Mouse (Mus musculus) bone marrow macrophage, adult 2 months (primary cell): ENCODE measurements around the gene Cast. TPM values are rescaled to one million over a fixed set of nuclear protein-coding genes. Genes with fewer than 3 reads are reported as not detected.

ENCODE experiments used
- H3K27ac ChIP-seq: 2 replicates; pipeline ENCODE4 v1.5.1; 2012; ENCODE audit warnings: low read depth, low read length; ENCODE audit not compliant: insufficient read depth
- H3K4me1 ChIP-seq: 2 replicates; pipeline ENCODE4 v1.6.1; 2012; ENCODE audit warnings: low read length; ENCODE audit not compliant: control insufficient read depth, insufficient read depth
- H3K4me3 ChIP-seq: 2 replicates; pipeline ENCODE4 v1.5.1; 2012; ENCODE audit warnings: mild to moderate bottlenecking, low read length, moderate library complexity; ENCODE audit not compliant: insufficient read depth
- CTCF ChIP-seq: IDR thresholded peaks from 2 replicates; pipeline ENCODE4 v1.5.1; 2012; ENCODE audit warnings: low read depth, mild to moderate bottlenecking, low read length, moderate library complexity
- POLR2A ChIP-seq: IDR thresholded peaks from 2 replicates; pipeline ENCODE4 v1.6.1; 2012; ENCODE audit warnings: mild to moderate bottlenecking, low read depth, low read length, borderline replicate concordance
- polyA plus RNA-seq: library from polyadenylated mRNA; stranded (reverse); fragments of >200 nt; gene quantifications from 2 replicates; pipeline ENCODE4 v1.2.4, GENCODE M21; 2012; ENCODE audit not compliant: missing spikeins, insufficient read depth, insufficient read length

Cast gene
- polyA plus RNA-seq, 1 experiment = 133 TPM

DNA sequence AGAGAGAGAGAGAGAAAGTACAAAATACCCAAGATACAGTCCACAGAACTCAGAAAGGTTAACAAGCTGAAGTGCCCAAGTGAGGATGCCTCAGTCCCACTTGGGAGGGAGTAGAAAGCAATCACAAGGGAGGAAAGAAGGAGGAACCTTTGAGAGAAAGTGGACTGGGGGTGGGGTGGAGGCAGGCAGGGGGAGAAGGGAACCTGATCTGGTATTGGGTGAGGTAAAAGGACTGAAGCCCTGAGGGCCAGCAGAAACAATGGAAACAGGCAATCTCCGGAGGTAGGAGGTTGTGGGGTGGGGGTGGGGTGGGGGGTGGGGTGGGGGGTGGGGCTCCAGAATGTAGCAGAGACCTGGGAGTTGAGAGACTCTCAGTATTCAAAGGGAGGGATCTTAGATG is 20.9 kb downstream of the Cast start:
- Histone ChIP-seq H3K4me1 (no peaks in the 10 kb centered on the region), H3K4me3 (no peak overlapping the region), H3K27ac (no peak overlapping the region)
- TF ChIP-seq POLR2A (no peak), CTCF (no peak)

- no peak for TF ChIP-seq CTCF
- no peak for TF ChIP-seq POLR2A
- 0 out of 2 replicates have a peak, but pooled peaks cover 2% of the 10 kb centered on the region for H3K4me1 ChIP-seq
- no peak overlapping the region for H3K4me3 ChIP-seq
- H3K27ac ChIP-seq = no peak overlapping the region
Observed at GRCm38 (mm10) chr13:74772151-74772550, 36.5 kb downstream of the Cast start.

GRCm38 (mm10) chr13:74770480-74770879 is 38.1 kb downstream of the Cast start:
- H3K4me3 ChIP-seq = peak overlapping the region; percentile 59
- TF ChIP-seq CTCF (no peak), POLR2A (no peak)
- 0 out of 2 replicates have a peak, but pooled peaks cover 2% of the 10 kb centered on the region for H3K4me1 ChIP-seq
- peak overlapping the region; percentile 32 for H3K27ac ChIP-seq

DNA sequence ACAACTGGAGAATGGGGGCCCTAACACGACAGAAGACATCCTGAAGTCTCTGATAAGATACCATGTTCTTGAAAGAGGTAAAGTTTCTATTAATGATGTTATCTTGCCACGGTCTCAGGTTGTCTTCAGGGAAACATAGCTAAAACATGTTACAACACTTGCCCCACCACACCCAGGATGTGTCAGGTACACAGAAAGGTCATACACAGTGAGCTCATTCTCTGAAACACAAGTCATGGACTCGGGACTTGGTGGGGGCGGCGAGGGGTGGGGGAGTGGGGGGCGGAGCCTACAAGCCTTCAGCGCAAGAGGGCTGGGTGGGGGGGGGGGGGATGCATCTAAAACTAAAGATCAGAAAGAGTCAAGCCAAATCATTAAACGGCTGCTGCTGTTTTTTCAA is 38.7 kb downstream of the Cast start:
- Histone ChIP-seq H3K27ac (no peak overlapping the region; the same call in 1 of the 2 replicates), H3K4me1 (0 out of 2 replicates have a peak, but pooled peaks cover 2% of the 10 kb centered on the region), H3K4me3 (peak overlapping the region; percentile 59)
- TF ChIP-seq CTCF (no peak), POLR2A (no peak)

- TF ChIP-seq POLR2A (no peak), CTCF (no peak)
- H3K27ac ChIP-seq = no peak overlapping the region
Observed at GRCm38 (mm10) chr13:74767186-74767585, 41.4 kb downstream of the Cast start.

GRCm38 (mm10) chr13:74762741-74763140 is 45.9 kb downstream of the Cast start:
- Histone ChIP-seq H3K4me3 (no peak overlapping the region), H3K27ac (no peak overlapping the region), H3K4me1 (no peaks in the 10 kb centered on the region)
- TF ChIP-seq CTCF (no peak), POLR2A (no peak)

More at GRCm38 (mm10) chr13:74767186-74767585, 41.4 kb downstream of the Cast start:
- Histone ChIP-seq H3K4me1 (0 out of 2 replicates have a peak, but pooled peaks cover 2% of the 10 kb centered on the region), H3K4me3 (no peak overlapping the region)

- Histone ChIP-seq H3K4me3 (no peak overlapping the region), H3K4me1 (no peaks in the 10 kb centered on the region), H3K27ac (no peak overlapping the region)
- no peak for TF ChIP-seq POLR2A
- no peak for TF ChIP-seq CTCF
Observed at GRCm38 (mm10) chr13:74759152-74759551, 49.5 kb downstream of the Cast start.

DNA sequence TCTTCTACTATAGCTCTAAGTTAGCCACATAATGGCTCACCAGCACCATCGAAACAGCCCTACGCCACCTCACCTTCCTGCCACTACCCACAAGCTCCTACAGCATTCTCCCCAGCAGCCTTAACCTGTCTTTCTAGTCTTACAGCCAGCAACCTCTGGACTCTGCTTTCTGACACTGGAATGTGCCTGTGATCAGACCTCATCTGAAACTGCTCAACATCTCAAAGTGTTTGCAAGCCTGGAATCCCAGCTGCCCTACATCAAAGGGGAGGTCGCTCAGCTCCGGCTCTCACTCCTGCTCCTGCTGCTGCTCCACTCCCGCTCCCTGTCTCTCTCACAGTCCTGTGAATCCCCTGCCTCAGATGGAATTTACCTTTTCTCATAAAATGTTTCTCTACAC is 65.4 kb downstream of the Cast start:
- H3K4me1 ChIP-seq = no peaks in the 10 kb centered on the region
- no peak overlapping the region for H3K27ac ChIP-seq
- TF ChIP-seq CTCF = no peak
- no peak overlapping the region for H3K4me3 ChIP-seq

- Histone ChIP-seq H3K4me1 (no peaks in the 10 kb centered on the region), H3K27ac (no peak overlapping the region), H3K4me3 (no peak overlapping the region)
- no peak for TF ChIP-seq CTCF
- TF ChIP-seq POLR2A = no peak
Observed at GRCm38 (mm10) chr13:74736396-74736795, 72.2 kb downstream of the Cast start.

DNA sequence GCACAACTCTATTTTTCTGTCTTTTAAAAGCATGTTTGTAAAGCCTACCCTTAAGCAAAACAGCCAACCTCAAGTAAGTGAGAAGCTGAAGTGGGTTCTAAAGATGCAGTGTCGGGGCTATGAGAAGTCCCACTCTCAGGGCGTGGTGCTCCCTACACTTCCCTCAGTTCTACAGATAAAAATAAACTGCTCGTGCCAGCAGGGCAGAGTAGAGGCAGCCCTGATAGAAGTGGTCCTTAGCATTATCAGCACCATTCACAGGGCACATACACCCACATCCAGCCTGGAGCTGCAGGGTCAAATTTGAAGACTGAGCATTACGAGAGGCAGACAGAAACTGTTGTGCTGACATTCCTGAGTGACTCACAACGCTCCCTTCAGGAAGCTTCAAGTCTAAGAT is 72.8 kb downstream of the Cast start:
- no peak overlapping the region for H3K27ac ChIP-seq
- H3K4me3 ChIP-seq = no peak overlapping the region
- TF ChIP-seq POLR2A = no peak
- no peak for TF ChIP-seq CTCF
- H3K4me1 ChIP-seq = no peaks in the 10 kb centered on the region

DNA sequence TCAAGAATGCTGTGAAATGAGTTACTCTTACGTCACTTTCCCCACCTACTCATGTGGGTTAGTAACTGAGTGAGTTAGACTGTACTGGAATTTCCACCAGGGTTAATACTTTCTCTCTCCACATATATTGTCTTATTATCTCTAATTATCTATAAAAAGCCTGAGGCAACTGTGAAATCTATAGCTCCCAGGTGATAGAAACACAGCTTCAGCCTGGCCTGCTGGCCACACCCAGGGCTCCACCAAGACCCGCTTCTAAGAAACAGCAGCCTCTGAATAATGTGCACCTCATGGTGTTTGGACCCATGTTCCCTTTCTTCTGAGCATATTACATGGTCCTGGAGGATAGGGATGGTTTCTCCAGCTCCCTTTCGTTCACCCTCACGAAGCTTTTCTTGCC is 74.9 kb downstream of the Cast start:
- H3K4me1 ChIP-seq = no peaks in the 10 kb centered on the region
- TF ChIP-seq CTCF = no peak
- no peak for TF ChIP-seq POLR2A
- H3K4me3 ChIP-seq = no peak overlapping the region
- H3K27ac ChIP-seq = no peak overlapping the region
